Mouse (Mus musculus) forebrain, postnatal 0 days (tissue): ENCODE measurements at regions not wholly inside any gene's neighbourhood (a gene's known extent, or its start where the extent isn't known, plus 50 kb on each side); places are given as distances from the start of the nearest gene placed in this dataset.

Experiments
- ATAC-seq: fragments of 200-750 bp; cut with Nextera tagmentation; 2 replicates; pipeline ENCODE4 v1.8.0; 2017; ENCODE audit warnings: mild to moderate bottlenecking, moderate library complexity
- DNase-seq: peaks from one replicate; pipeline ENCODE4 v3.0.0-alpha.2; 2015
- H3K27ac ChIP-seq: fragments of 300-500 bp; sonication (generic); 2 replicates; pipeline ENCODE4 v1.5.1; 2014; ENCODE audit warnings: low read depth, mild to moderate bottlenecking, antibody characterized with exemption, low read length, moderate library complexity, mixed read lengths
- H3K27me3 ChIP-seq: fragments of 300-500 bp; sonication (generic); 2 replicates; pipeline ENCODE4 v1.6.1; 2014; ENCODE audit warnings: mild to moderate bottlenecking, low read length, mixed read lengths; ENCODE audit not compliant: insufficient read depth
- H3K36me3 ChIP-seq: fragments of 300-500 bp; sonication (generic); 2 replicates; pipeline ENCODE4 v1.6.1; 2014; ENCODE audit warnings: mild to moderate bottlenecking, moderate library complexity; ENCODE audit not compliant: insufficient read depth
- H3K4me1 ChIP-seq: fragments of 300-500 bp; sonication (generic); 2 replicates; pipeline ENCODE4 v1.6.1; 2014; ENCODE audit warnings: antibody characterized with exemption; ENCODE audit not compliant: insufficient read depth
- H3K4me2 ChIP-seq: fragments of 300-500 bp; sonication (generic); 2 replicates; pipeline ENCODE4 v1.6.1; 2014; ENCODE audit warnings: low read depth, mild to moderate bottlenecking, moderate library complexity
- H3K4me3 ChIP-seq: fragments of 300-500 bp; sonication (generic); 2 replicates; pipeline ENCODE4 v1.5.1; 2014; ENCODE audit warnings: low read depth, low read length, mixed read lengths
- H3K9ac ChIP-seq: fragments of 300-500 bp; sonication (generic); 2 replicates; pipeline ENCODE4 v1.6.1; 2014; ENCODE audit warnings: mild to moderate bottlenecking
- H3K9me3 ChIP-seq: fragments of 300-500 bp; sonication (generic); 2 replicates; pipeline ENCODE4 v1.6.1; 2016; ENCODE audit warnings: low read length
- CTCF ChIP-seq: sonication (generic); IDR thresholded peaks from 2 replicates; pipeline ENCODE4 v1.5.1; 2016; ENCODE audit warnings: antibody characterized with exemption, control low read depth, low read depth
- whole genome bisulfite sequencing: fragments of 180-500 bp; shearing (Covaris S2); extraction: QIAGEN DNeasy Blood & Tissue Kit; methylation state at CpG from one replicate; pipeline ENCODE4 v1.1.7; 2014; 5-methylcytosine and 5-hydroxymethylcytosine counted together

- no peaks in the 10 kb centered on the region for H3K36me3 ChIP-seq
- H3K4me3 ChIP-seq: no peak overlapping the region
- H3K4me2 ChIP-seq: no peak overlapping the region
- H3K27ac ChIP-seq: no peak overlapping the region
- TF ChIP-seq CTCF: no peak
- DNase-seq: no peak
- no peak for ATAC-seq
- peaks cover 41% of the 10 kb centered on the region for H3K27me3 ChIP-seq
- no peaks in the 10 kb centered on the region for H3K9me3 ChIP-seq
- no peak overlapping the region for H3K9ac ChIP-seq
- 78% methylated on average over 1 of the region's 1 CpGs for WGBS
- H3K4me1 ChIP-seq: peaks cover 2% of the 10 kb centered on the region; the same call in 1 of the 2 replicates
Observed at GRCm38 (mm10) chr11:17461701-17462100, 204.3 kb downstream of the C1d start.

- H3K4me1 ChIP-seq: peaks cover 2% of the 10 kb centered on the region; the same call in 1 of the 2 replicates
- WGBS: 21% methylated on average over 2 of the region's 2 CpGs
- DNase-seq: peak; percentile 59
Observed at GRCm38 (mm10) chr11:17464875-17465274, 207.5 kb downstream of the C1d start.

DNA sequence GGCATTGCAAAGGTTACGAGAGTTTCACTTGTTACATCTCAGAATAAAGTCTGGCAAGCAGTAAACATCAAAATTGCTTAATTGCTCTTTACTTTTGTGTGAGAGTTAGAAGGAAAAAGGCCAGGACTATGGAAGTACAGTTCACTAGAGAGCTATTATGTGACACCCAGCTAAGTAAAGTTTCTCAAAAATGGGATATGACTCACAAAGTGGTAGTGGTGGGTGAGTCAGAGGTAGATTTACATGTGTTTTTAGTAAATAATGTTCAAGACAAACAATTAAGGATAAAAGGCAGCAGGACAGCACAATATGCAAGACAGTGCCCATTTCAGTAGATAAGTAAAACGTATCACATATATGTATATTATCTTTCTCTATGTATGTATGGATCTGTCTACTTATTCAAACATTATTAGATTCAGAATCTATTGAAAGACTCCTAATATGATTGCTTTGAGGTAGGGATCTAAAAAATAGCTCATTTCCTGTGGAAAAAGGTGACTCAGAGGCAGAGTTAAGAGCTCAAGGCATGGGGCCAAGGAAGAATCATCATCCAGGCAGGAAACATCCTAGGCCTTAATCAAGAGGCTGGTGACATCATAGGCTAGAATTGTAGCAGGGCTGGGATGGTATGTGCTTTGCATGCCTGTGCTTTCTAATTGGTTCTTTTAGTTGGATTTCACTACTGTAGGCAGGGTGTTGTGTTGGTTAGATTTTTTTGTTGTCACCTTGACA lies 211.2 kb downstream of the C1d start:
- no peaks in the 10 kb centered on the region for H3K9me3 ChIP-seq
- H3K36me3 ChIP-seq: no peaks in the 10 kb centered on the region
- H3K27ac ChIP-seq: no peak overlapping the region
- no peak for TF ChIP-seq CTCF
- H3K4me1 ChIP-seq: no peaks in the 10 kb centered on the region
- H3K4me3 ChIP-seq: no peak overlapping the region
- no peak overlapping the region for H3K9ac ChIP-seq
- DNase-seq: no peak
- H3K4me2 ChIP-seq: no peak overlapping the region
- WGBS: 77% methylated on average over 2 of the region's 2 CpGs
- ATAC-seq: no peak
- H3K27me3 ChIP-seq: peaks cover 12% of the 10 kb centered on the region

More at GRCm38 (mm10) chr11:17464875-17465274, 207.5 kb downstream of the C1d start:
- Histone ChIP-seq H3K27me3 (peaks cover 30% of the 10 kb centered on the region), H3K4me3 (no peak overlapping the region), H3K4me2 (no peak overlapping the region), H3K9me3 (no peaks in the 10 kb centered on the region), H3K27ac (no peak overlapping the region), H3K36me3 (no peaks in the 10 kb centered on the region), H3K9ac (no peak overlapping the region)
- ATAC-seq: peak; percentile 87
- peak; percentile 77 for TF ChIP-seq CTCF

DNA sequence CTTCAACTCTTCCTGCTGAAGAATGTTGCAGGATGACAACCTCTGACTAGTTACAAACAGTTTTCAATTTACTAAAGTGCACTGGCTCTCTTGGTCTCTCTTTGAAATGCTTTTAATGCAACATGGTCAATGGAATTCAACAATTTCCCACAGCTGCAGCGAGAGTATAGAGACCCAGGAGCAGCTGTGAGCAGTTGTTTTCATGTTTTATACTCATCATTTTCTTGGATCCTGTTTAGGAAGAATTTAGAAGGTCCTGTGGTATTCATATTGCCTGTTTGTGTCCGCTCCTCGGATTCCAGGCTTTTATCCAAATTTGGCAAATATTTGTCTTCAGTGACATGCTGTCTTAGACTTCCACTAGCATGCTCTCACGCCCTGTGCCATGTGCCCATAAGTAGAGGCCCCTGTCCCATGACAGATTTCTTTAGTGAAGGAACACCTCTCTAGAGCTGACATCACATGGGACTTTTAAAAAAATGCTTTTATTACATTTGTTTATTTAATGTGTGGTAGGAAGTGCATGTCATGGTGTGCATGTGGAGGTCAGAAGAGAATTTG lies 224.1 kb downstream of the C1d start:
- H3K36me3 ChIP-seq: no peaks in the 10 kb centered on the region
- H3K4me1 ChIP-seq: no peaks in the 10 kb centered on the region
- no peak for TF ChIP-seq CTCF
- H3K9ac ChIP-seq: no peak overlapping the region
- WGBS: 79% methylated on average over 4 of the region's 4 CpGs
- H3K9me3 ChIP-seq: no peaks in the 10 kb centered on the region
- no peak overlapping the region for H3K4me2 ChIP-seq
- DNase-seq (no peak), ATAC-seq (no peak)
- no peaks in the 10 kb centered on the region for H3K27me3 ChIP-seq
- H3K4me3 ChIP-seq: no peak overlapping the region
- H3K27ac ChIP-seq: no peak overlapping the region

DNA sequence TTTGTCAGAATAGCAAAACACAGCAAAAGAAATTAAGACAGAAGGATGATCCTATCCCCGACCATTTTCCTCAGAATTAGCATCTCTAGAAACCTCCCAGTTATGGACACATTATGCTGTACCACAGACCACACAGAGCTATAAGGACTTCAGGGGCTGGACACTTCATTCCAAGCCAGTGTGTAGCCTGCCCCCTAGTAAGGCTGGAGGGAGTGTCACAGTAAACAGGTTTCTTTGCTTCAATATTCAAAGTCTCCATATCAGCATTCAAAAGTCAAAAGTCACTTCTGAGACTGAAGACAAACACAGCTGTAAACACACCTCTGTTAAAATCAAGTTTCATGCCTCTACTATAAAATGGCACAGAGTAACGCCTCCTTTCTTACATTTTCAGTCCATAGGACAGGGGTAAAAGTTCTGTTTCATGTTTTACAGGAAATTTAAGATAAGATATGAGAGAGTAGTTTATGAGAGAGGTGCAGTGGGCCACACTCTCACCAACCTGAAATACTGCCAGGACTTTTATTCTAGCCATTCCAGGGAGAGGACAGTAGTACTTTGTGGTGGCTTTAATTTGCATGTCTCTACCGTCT lies 226.6 kb downstream of the C1d start:
- H3K4me3 ChIP-seq: no peak overlapping the region
- no peak overlapping the region for H3K27ac ChIP-seq
- no peaks in the 10 kb centered on the region for H3K27me3 ChIP-seq
- H3K36me3 ChIP-seq: no peaks in the 10 kb centered on the region
- H3K4me1 ChIP-seq: no peaks in the 10 kb centered on the region
- 75% methylated on average over 3 of the region's 3 CpGs for WGBS
- H3K4me2 ChIP-seq: no peak overlapping the region
- H3K9ac ChIP-seq: no peak overlapping the region
- no peak for DNase-seq
- no peak for ATAC-seq
- TF ChIP-seq CTCF: no peak
- no peaks in the 10 kb centered on the region for H3K9me3 ChIP-seq

GRCm38 (mm10) chr11:17501120-17502043 lies 244.0 kb downstream of the C1d start:
- H3K27ac ChIP-seq: no peak overlapping the region
- H3K9ac ChIP-seq: no peak overlapping the region
- DNase-seq: no peak
- no peak for TF ChIP-seq CTCF
- H3K9me3 ChIP-seq: no peaks in the 10 kb centered on the region
- no peaks in the 10 kb centered on the region for H3K4me1 ChIP-seq
- H3K4me3 ChIP-seq: no peak overlapping the region
- H3K36me3 ChIP-seq: no peaks in the 10 kb centered on the region
- ATAC-seq: no peak
- no peak overlapping the region for H3K4me2 ChIP-seq
- no peaks in the 10 kb centered on the region for H3K27me3 ChIP-seq
- WGBS: 73% methylated on average over 14 of the region's 14 CpGs
